Mouse (Mus musculus) spleen, adult 2 months (tissue): ENCODE data around the gene Gm10058. TPM values are rescaled to one million over a fixed set of nuclear protein-coding genes. Genes with fewer than 3 reads are reported as not detected.
"Not testable (repeated sequence)": the region's sequence is repeated elsewhere in the genome, so short reads cannot be mapped to it uniquely, and the experiment has no call there.

ENCODE experiments used
- DNase-seq, 2 experiments: peaks; one replicate each; pipeline versions ENCODE4 v3.0.0 to v3.0.0-alpha.2; 2012 to 2021; ENCODE audit warnings: low spot score in 2 of 2, low read depth in 1 of 2
- H3K27ac ChIP-seq: fragments of 200-500 bp; 2 replicates; pipeline ENCODE4 v1.5.1; 2012; ENCODE audit warnings: low read length, inconsistent platforms; ENCODE audit not compliant: insufficient read depth
- H3K27me3 ChIP-seq: fragments of 200-500 bp; 2 replicates; pipeline ENCODE4 v1.6.1; 2012; ENCODE audit warnings: mild to moderate bottlenecking, moderate library complexity, low read length, inconsistent platforms; ENCODE audit not compliant: control insufficient read depth, insufficient read depth
- H3K36me3 ChIP-seq: fragments of 200-500 bp; 2 replicates; pipeline ENCODE4 v1.6.1; 2012; ENCODE audit warnings: mild to moderate bottlenecking, low read length, inconsistent platforms; ENCODE audit not compliant: control insufficient read depth, insufficient read depth
- H3K4me1 ChIP-seq: fragments of 200-500 bp; 2 replicates; pipeline ENCODE4 v1.6.1; 2011; ENCODE audit warnings: inconsistent platforms; ENCODE audit not compliant: control insufficient read depth, insufficient read depth, insufficient read length
- H3K4me3 ChIP-seq: fragments of 200-500 bp; 2 replicates; pipeline ENCODE4 v1.5.1; 2011; ENCODE audit warnings: mild to moderate bottlenecking, inconsistent platforms; ENCODE audit not compliant: insufficient read depth, insufficient read length; ENCODE audit errors: extremely low read depth
- WGBS: fragments of 180-500 bp; shearing (Covaris S2); methylation state at CpG from one replicate; pipeline ENCODE4 v1.1.7; 2018; 5-methylcytosine and 5-hydroxymethylcytosine counted together
- polyA plus RNA-seq: library from polyadenylated mRNA; depleted of rRNA; stranded (reverse); fragments of >200 nt; gene quantifications from 2 replicates; pipeline ENCODE4 v1.2.3, GENCODE M21; 2012; rRNA removed

Gene Gm10058
- polyA plus RNA-seq = not detected in 2 replicates

DNA sequence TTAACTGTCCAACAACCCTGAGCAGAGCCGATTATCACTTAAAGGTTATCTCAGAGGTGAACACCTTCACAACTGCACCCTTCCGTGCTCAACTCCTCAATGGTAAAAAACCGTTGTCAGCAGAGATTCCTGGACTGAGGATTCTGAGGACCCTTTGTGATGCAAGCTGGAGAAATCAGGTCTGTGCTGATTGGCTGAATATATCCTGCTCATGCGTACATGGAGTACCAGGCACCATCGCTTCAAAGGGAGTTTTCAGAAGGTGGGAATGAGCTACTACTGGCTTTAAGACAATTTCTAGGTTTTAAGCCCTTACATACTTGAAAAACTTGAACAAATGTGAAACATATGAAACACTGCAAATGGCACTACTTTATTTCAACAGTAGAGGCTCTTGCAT, at the start of gene Gm10058:
Gm10058 (minus strand) TSS at position 101 of the 400 bp plus-strand sequence.
- not testable (repeated sequence) for H3K27me3 ChIP-seq, DNase-seq, H3K4me1 ChIP-seq, H3K27ac ChIP-seq, H3K36me3 ChIP-seq, H3K4me3 ChIP-seq
- no CpG with 5 or more reads among the region's 5 CpGs for WGBS
